Mouse (Mus musculus) G1E (cell line): Measurements from ENCODE around the gene Uggt1.

Experiments
- CTCF ChIP-seq: IDR thresholded peaks from 2 replicates; pipeline ENCODE4 v1.5.1; 2012; ENCODE audit warnings: low read depth, low read length, inconsistent platforms, mixed read lengths
- POLR2AphosphoS5 ChIP-seq: IDR thresholded peaks from 2 replicates; pipeline ENCODE4 v1.6.1; 2012; ENCODE audit warnings: low read depth, low read length, inconsistent platforms; ENCODE audit not compliant: insufficient replicate concordance

- TF ChIP-seq CTCF (no peak), POLR2AphosphoS5 (no peak)
Observed at GRCm38 (mm10) chr1:36172941-36173340, 71.6 kb downstream of the Uggt1 start.
